Mouse (Mus musculus) ES-Bruce4 (cell line): ENCODE measurements around the gene Sf3b3.

Source experiments
- CTCF ChIP-seq: IDR thresholded peaks from one replicate; pipeline ENCODE4 v1.8.1; 2011; ENCODE audit warnings: low read depth, low read length
- EP300 ChIP-seq: IDR thresholded peaks from 2 replicates; pipeline ENCODE4 v1.6.1; 2011; ENCODE audit warnings: low read depth, low read length; ENCODE audit not compliant: insufficient read depth
- POLR2A ChIP-seq: IDR thresholded peaks from one replicate; pipeline ENCODE4 v1.8.1; 2011; ENCODE audit warnings: low read length; ENCODE audit not compliant: insufficient read depth

GRCm38 (mm10) chr8:110895254-110895653 lies 48.7 kb upstream of the Sf3b3 start:
- TF ChIP-seq CTCF (no peak), EP300 (no peak), POLR2A (no peak)
